Mouse (Mus musculus) colon, adult 2 months (tissue): ENCODE results near the gene AC153137.1. TPM values are rescaled to one million over a fixed set of nuclear protein-coding genes. Genes with fewer than 3 reads are reported as not detected.

Experiments
- polyA plus RNA-seq: library from polyadenylated mRNA; depleted of rRNA; stranded (reverse); fragments of >200 nt; gene quantifications from 2 replicates; pipeline ENCODE4 v1.2.3, GENCODE M21; 2012; rRNA removed

AC153137.1 gene
- polyA plus RNA-seq, result not detected in 2 replicates

GRCm38 (mm10) chr1:30977868-30978267 lies at the start of gene AC153137.1:
TSS of gene AC153137.1 (minus strand) at chr1:30977968.

Other genes starting within 250 kb of the AC153137.1 start
- 46.5 and 57.8 TPM in 2 replicates for gene Phf3, start 104.0 kb downstream of the AC153137.1 start, polyA plus RNA-seq
- gene Lgsn, start 198.4 kb upstream of the AC153137.1 start, polyA plus RNA-seq, result not detected in 2 replicates
- gene 4931428L18Rik, start 244.7 kb upstream of the AC153137.1 start, polyA plus RNA-seq, result 0.10 TPM in 1 of 2 replicates, not detected in the other
- not detected in 2 replicates for gene Pih1d3, start 244.9 kb upstream of the AC153137.1 start, polyA plus RNA-seq